Mouse (Mus musculus): ENCODE measurements around the gene Ppp1r1c. TPM values are rescaled to one million over a fixed set of nuclear protein-coding genes. Genes with fewer than 3 reads are reported as not detected.
A peak's percentile ranks its signal among the peaks of the same experiment; 100 is the strongest.

Gene Ppp1r1c
- total RNA-seq, 2 experiments from 2014 or later = 0.37 TPM; not detected in 1

GRCm38 (mm10) chr2:79765032-79765431, 57.5 kb downstream of the Ppp1r1c start:
- TF ChIP-seq CTCF (conservative IDR thresholded peaks at IDR 0.05) = no peak
- DNase-seq (ENCODE audit: low spot score in 2 of 2) = no peak
- no peak overlapping the region for H3K4me3 ChIP-seq
- H3K27ac ChIP-seq = no peak overlapping the region

- no peak for TF ChIP-seq CTCF (conservative IDR thresholded peaks at IDR 0.05)
- no peak overlapping the region for H3K4me3 ChIP-seq
- DNase-seq (ENCODE audit: low spot score in 2 of 2) = no peak
- no peak overlapping the region for H3K27ac ChIP-seq
These were observed 58.1 kb downstream of the Ppp1r1c start for GRCm38 (mm10) chr2:79765723-79766122.

GRCm38 (mm10) chr2:79768625-79769024, 61.0 kb downstream of the Ppp1r1c start:
- DNase-seq (ENCODE audit: low spot score in 2 of 2) = no peak
- Histone ChIP-seq H3K4me3 (no peak overlapping the region), H3K27ac (no peak overlapping the region)
- no peak for TF ChIP-seq CTCF (conservative IDR thresholded peaks at IDR 0.05)

- Histone ChIP-seq H3K4me3 (no peak overlapping the region), H3K27ac (no peak overlapping the region)
- TF ChIP-seq CTCF (conservative IDR thresholded peaks at IDR 0.05) = no peak
- DNase-seq (ENCODE audit: low spot score in 2 of 2) = no peak
These were observed 62.7 kb downstream of the Ppp1r1c start for GRCm38 (mm10) chr2:79770307-79770706.

GRCm38 (mm10) chr2:79774372-79774771, 66.8 kb downstream of the Ppp1r1c start:
- no peak overlapping the region for H3K4me3 ChIP-seq
- peak; percentile 59 to 77 for DNase-seq (ENCODE audit: low spot score in 2 of 2)
- no peak overlapping the region for H3K27ac ChIP-seq
- peak; percentile 92 for TF ChIP-seq CTCF (conservative IDR thresholded peaks at IDR 0.05)

- no peak overlapping the region for H3K27ac ChIP-seq
- peak; percentile 62 for TF ChIP-seq CTCF (conservative IDR thresholded peaks at IDR 0.05)
- H3K4me3 ChIP-seq = no peak overlapping the region
- DNase-seq (ENCODE audit: low spot score in 2 of 2) = no peak
These were observed 70.2 kb downstream of the Ppp1r1c start for GRCm38 (mm10) chr2:79777801-79778200.

- no peak for DNase-seq (ENCODE audit: low spot score in 2 of 2)
- no peak for TF ChIP-seq CTCF (conservative IDR thresholded peaks at IDR 0.05)
- no peak overlapping the region for H3K27ac ChIP-seq
- H3K4me3 ChIP-seq = no peak overlapping the region
These were observed 73.2 kb downstream of the Ppp1r1c start for GRCm38 (mm10) chr2:79780772-79781171.

- no peak for TF ChIP-seq CTCF (conservative IDR thresholded peaks at IDR 0.05)
- Histone ChIP-seq H3K4me3 (no peak overlapping the region), H3K27ac (no peak overlapping the region)
- DNase-seq (ENCODE audit: low spot score in 2 of 2) = no peak
These were observed 78.1 kb downstream of the Ppp1r1c start for GRCm38 (mm10) chr2:79785541-79786134.

GRCm38 (mm10) chr2:79786467-79786866, 78.9 kb downstream of the Ppp1r1c start:
- no peak for DNase-seq (ENCODE audit: low spot score in 2 of 2)
- H3K27ac ChIP-seq = no peak overlapping the region
- no peak overlapping the region for H3K4me3 ChIP-seq
- no peak for TF ChIP-seq CTCF (conservative IDR thresholded peaks at IDR 0.05)

GRCm38 (mm10) chr2:79793186-79793585, 85.6 kb downstream of the Ppp1r1c start:
- DNase-seq (ENCODE audit: low spot score in 2 of 2) = no peak
- H3K4me3 ChIP-seq = no peak overlapping the region
- TF ChIP-seq CTCF (conservative IDR thresholded peaks at IDR 0.05) = no peak
- no peak overlapping the region for H3K27ac ChIP-seq

- TF ChIP-seq CTCF (conservative IDR thresholded peaks at IDR 0.05) = no peak
- DNase-seq (ENCODE audit: low spot score in 2 of 2) = no peak
- Histone ChIP-seq H3K4me3 (no peak overlapping the region), H3K27ac (no peak overlapping the region)
These were observed 89.9 kb downstream of the Ppp1r1c start for GRCm38 (mm10) chr2:79797444-79797843.

GRCm38 (mm10) chr2:79798627-79799026, 91.0 kb downstream of the Ppp1r1c start:
- TF ChIP-seq CTCF (conservative IDR thresholded peaks at IDR 0.05) = no peak
- Histone ChIP-seq H3K4me3 (no peak overlapping the region), H3K27ac (no peak overlapping the region)
- no peak for DNase-seq (ENCODE audit: low spot score in 2 of 2)

- no peak for DNase-seq (ENCODE audit: low spot score in 2 of 2)
- Histone ChIP-seq H3K27ac (no peak overlapping the region), H3K4me3 (no peak overlapping the region)
- no peak for TF ChIP-seq CTCF (conservative IDR thresholded peaks at IDR 0.05)
These were observed 108.3 kb downstream of the Ppp1r1c start for GRCm38 (mm10) chr2:79815708-79816484.

- H3K27ac ChIP-seq = no peak overlapping the region
- TF ChIP-seq CTCF (conservative IDR thresholded peaks at IDR 0.05) = no peak
- no peak for DNase-seq (ENCODE audit: low spot score in 2 of 2)
- no peak overlapping the region for H3K4me3 ChIP-seq
These were observed 112.0 kb downstream of the Ppp1r1c start for GRCm38 (mm10) chr2:79819543-79819942.

Data from layer of hippocampus, adult 2 months (tissue).